14 mouse cellular contexts compared by ENCODE assay signal in the genomic region with DNA sequence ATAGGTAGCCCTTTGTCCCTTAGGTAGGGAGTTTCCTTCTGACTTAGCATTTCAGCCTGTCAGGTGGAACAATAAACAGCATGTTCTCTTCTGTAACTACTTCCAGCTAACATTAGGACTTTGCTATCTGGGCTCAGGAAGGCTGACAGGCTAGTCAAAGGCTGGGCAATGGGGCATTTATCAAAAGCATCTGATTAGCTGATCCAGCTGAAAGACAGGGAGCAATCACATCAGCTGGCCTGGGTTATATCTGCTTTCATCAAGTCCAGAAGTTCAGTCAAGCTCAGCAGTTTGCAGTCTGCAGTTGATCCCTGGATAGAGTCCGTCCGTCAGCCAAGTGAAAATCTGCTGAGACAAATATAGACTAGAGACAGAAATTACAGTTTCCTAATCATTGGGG.
"Had no signal": no experiment of that assay in that cellular context is flagged by ENCODE, and none has a peak within 500 bp of the region (broad histone marks: within the 10 kb centered on the region; RNA-seq: fewer than 3 reads in every experiment).

No protein-coding gene starts in this region.

- H3K27ac ChIP-seq: hindbrain, embryonic 15.5 days; left cerebral cortex, adult 2 months; limb, embryonic 10.5 days; liver, embryonic 12.5 days; lung, embryonic 15.5 days; macrophage; midbrain, embryonic 15.5 days; neural tube, embryonic 13.5 days had no signal

- H3K4me2 ChIP-seq: hindbrain, embryonic 15.5 days; liver, embryonic 12.5 days; lung, embryonic 15.5 days; midbrain, embryonic 11.5 days; midbrain, embryonic 15.5 days; neural tube, embryonic 13.5 days had no signal

- DNase-seq: lung, postnatal 14 days; retina, postnatal 1 day; right cerebral cortex, postnatal 14 days; thymus, postnatal 36 days had no signal

- H3K36me3 ChIP-seq: hindbrain, embryonic 15.5 days; limb, embryonic 10.5 days; liver, embryonic 12.5 days; lung, embryonic 15.5 days; midbrain, embryonic 15.5 days had no signal

- H3K9me3 ChIP-seq: hindbrain, embryonic 15.5 days; limb, embryonic 10.5 days; liver, embryonic 12.5 days; lung, embryonic 15.5 days; megakaryocyte, embryonic 14.5 days; midbrain, embryonic 15.5 days; neural tube, embryonic 13.5 days had no signal

- ATAC-seq: liver, embryonic 12.5 days; midbrain, embryonic 15.5 days had no signal

- H3K27me3 ChIP-seq: hindbrain, embryonic 15.5 days; liver, embryonic 12.5 days; lung, embryonic 15.5 days; megakaryocyte, embryonic 14.5 days; midbrain, embryonic 15.5 days; neural tube, embryonic 13.5 days had no signal

- H3K4me3 ChIP-seq: hindbrain, embryonic 15.5 days; left cerebral cortex, adult 2 months; limb, embryonic 10.5 days; liver, embryonic 12.5 days; lung, embryonic 15.5 days; megakaryocyte, embryonic 14.5 days; midbrain, embryonic 15.5 days; neural tube, embryonic 13.5 days had no signal

- H3K4me1 ChIP-seq: limb, embryonic 10.5 days; liver, embryonic 12.5 days; lung, embryonic 15.5 days; megakaryocyte, embryonic 14.5 days; midbrain, embryonic 15.5 days; neural tube, embryonic 13.5 days had no signal

- H3K9ac ChIP-seq: hindbrain, embryonic 15.5 days; liver, embryonic 12.5 days; lung, embryonic 15.5 days; midbrain, embryonic 15.5 days; neural tube, embryonic 13.5 days had no signal
